Mouse (Mus musculus): ENCODE results near the gene Fgfr2.

- no peak for TF ChIP-seq CTCF (IDR thresholded peaks at IDR 0.05; ENCODE audit: low read depth)
- no peak for TF ChIP-seq EP300 (IDR thresholded peaks at IDR 0.05; ENCODE audit: low read depth)
Observed at GRCm38 (mm10) chr7:130600546-130600945, 2522.6 kb downstream of the Fgfr2 start.

Measured in liver, postnatal 0 days (tissue).